Mouse (Mus musculus) gastrocnemius, postnatal 10 days (tissue): ENCODE results near the gene 4930447C04Rik. TPM values are rescaled to one million over a fixed set of nuclear protein-coding genes. Genes with fewer than 3 reads are reported as not detected.

ENCODE experiments used
- DNase-seq: peaks from one replicate; pipeline ENCODE4 v3.0.0; 2021; ENCODE audit warnings: mixed read lengths
- total RNA-seq, 2 experiments: library from RNA; stranded (reverse); gene quantifications; 2 replicates each; pipeline ENCODE4 v1.2.3; 2021

The 4930447C04Rik gene
- total RNA-seq, 2 experiments from 2014 or later = 1.3 to 1.4 TPM

DNA sequence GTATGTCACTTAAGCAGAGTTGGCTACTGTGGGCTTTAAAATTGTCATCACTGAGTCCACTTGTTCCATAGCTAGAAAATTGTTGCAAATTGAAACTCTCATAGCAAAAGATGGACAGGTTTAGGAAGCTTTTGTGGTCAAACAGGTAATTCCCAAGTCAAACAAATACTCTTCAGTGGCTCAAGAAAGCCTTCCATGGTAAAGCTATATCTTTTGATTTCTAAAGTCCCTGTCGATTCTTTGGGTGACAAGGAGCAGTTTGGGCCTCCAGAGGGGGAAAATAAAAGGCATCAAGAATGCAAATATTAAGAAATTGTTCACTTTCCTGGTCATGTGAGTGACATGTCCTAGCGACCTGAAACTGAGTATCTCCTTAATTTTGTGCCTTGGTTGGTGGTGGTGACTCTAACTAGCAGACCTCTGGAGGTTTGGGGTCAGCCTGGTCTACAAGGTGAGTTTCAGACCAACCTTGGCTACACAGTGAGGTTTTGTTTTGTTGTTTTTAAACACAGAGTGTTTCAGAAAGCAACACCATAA lies 3.1 kb upstream of the 4930447C04Rik start:
- no peak for DNase-seq

- no peak for DNase-seq
These were observed 1.6 kb upstream of the 4930447C04Rik start for GRCm38 (mm10) chr12:72942171-72942570.

DNA sequence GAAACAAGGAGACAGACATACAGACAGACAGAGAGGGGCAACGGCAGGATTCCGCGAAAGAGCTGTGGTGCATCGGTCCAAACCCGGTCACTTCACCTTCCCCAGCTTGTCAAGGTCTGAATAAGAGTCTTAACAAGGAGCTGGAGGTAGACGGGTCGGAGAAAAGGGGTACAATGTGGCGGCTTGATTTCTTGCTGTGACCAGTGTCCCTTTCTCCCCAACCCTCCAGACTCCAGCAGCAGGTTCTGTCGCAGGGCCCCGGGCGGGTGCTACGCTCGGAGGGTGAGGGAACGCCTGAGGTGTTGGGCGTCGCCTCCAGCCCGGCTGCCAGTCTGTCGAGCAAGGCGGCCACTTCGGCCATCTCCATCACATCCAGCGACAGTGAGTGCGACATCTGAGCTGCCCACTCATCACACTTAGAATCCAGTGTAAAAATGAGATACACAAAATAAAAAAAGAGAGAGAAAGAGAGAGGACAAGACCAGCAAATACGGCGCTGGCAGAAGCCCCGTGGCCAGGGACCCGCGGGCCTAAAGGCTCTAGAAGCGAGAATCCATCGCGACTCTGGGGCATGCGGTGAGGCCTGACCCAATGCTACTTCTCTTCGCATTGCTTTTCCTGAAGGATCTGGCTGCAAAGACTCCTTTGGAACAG lies 951 bp upstream of the 4930447C04Rik start:
- no peak for DNase-seq

GRCm38 (mm10) chr12:72940822-72941397 lies 336 bp upstream of the 4930447C04Rik start:
- no peak for DNase-seq

DNA sequence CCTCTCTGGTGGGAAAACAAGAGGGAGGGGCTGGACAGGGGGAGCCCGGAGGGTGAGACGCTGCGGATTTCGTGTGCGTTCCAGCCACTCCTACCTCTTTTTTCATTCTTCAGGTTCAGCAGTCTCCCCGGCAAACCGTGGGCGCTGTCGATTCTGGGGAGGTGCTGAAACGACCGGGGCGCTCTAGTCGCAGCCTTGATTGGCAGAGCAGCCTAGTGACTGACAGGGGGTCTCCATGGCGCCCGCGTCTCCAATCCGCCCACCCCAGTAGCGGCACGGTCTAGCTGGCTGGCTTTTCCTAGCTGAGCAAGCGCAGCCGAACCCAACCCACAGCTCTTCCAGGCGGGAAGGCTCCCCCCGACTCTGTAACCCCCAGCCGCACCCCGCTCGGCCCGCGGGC lies 958 bp downstream of the 4930447C04Rik start, which contains the start of gene Six6:
Gene Six6 (plus strand): TSS at position 277 of the 400 bp plus-strand sequence.
- peak; percentile 18 for DNase-seq

GRCm38 (mm10) chr12:72938600-72939490 lies 1.7 kb downstream of the 4930447C04Rik start:
- no peak for DNase-seq

DNA sequence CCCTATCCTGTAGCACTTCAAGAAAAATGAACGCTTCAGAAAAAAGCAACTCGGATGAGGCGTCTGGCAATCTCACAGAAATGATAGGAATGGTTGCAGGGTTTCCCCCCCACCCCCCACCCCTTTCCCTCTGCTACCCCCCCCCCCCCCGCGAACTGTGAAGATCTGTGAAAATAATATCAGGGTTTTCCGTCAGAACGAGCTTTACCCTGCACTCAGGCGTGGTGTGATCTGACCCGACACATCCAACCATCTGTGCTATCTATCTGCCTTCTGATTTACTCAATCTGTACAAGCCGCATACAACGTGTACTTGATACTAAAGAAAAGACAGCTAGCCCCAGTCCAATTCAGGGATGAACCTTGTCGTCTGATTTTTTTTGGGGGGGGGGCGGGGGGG lies 2.4 kb downstream of the 4930447C04Rik start:
- no peak for DNase-seq

GRCm38 (mm10) chr12:72937537-72938120 lies 2.9 kb downstream of the 4930447C04Rik start:
- no peak for DNase-seq

GRCm38 (mm10) chr12:72936751-72937150 lies 3.8 kb downstream of the 4930447C04Rik start:
- DNase-seq = no peak

- peak; percentile 47 for DNase-seq
These were observed 23.2 kb downstream of the 4930447C04Rik start for GRCm38 (mm10) chr12:72917159-72917993.

DNA sequence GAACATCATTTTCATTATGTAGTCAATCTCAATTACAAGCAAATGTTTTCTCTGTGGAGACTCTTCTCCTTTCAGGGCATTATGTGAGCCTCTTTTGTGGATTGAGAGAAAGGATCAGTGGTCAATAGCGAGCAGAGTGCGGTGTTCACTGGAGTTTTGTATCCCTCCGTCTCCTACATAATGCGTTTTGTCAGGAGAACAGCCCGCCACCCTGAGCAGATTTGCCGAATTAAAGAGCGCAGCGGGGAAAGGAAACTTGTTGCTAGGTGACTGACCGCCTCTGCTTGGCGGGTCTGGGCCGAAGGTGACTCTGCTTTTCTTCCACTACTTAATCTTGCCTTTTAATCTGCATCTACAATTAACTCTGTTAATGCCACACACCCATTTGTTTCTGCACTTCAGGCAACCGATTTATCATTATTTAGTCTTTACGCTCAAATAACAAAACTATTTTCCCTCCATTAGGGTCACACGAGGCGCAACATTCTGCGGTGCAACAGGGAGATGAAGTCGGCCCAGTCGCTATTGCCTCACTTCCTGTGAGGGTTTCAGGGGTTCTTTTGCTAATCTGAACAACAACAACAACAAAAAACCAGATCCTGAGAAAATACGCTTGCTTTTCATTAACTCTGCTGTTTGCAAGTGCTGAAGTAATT lies 86.1 kb downstream of the 4930447C04Rik start:
- no peak for DNase-seq

GRCm38 (mm10) chr12:72853406-72854076 lies 87.0 kb downstream of the 4930447C04Rik start:
- no peak for DNase-seq

DNA sequence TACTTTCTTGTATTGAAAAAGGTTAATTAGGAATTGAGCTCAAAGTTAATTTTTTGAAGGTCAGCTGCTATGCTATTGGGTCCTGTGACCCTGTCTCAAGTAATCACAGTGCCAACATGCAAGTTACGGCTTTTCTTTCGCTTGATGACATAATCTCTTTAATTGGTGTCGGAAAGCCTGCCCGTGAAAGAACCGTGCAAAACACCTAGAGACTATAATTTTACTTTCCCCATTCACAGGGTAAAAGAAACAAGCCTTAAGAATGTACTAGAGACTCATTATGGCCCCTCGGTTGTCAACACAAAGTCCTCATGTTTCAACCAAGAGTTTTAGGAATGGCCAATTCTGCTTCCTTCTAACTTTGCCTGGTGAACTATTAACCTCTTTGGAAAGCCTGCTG lies 88.3 kb downstream of the 4930447C04Rik start:
- no peak for DNase-seq

- no peak for DNase-seq
These were observed 90.4 kb downstream of the 4930447C04Rik start for GRCm38 (mm10) chr12:72850146-72850545.

GRCm38 (mm10) chr12:72847725-72848124 lies 92.8 kb downstream of the 4930447C04Rik start:
- DNase-seq = peak; percentile 39

- no peak for DNase-seq
These were observed 94.6 kb downstream of the 4930447C04Rik start for GRCm38 (mm10) chr12:72845946-72846345.

DNA sequence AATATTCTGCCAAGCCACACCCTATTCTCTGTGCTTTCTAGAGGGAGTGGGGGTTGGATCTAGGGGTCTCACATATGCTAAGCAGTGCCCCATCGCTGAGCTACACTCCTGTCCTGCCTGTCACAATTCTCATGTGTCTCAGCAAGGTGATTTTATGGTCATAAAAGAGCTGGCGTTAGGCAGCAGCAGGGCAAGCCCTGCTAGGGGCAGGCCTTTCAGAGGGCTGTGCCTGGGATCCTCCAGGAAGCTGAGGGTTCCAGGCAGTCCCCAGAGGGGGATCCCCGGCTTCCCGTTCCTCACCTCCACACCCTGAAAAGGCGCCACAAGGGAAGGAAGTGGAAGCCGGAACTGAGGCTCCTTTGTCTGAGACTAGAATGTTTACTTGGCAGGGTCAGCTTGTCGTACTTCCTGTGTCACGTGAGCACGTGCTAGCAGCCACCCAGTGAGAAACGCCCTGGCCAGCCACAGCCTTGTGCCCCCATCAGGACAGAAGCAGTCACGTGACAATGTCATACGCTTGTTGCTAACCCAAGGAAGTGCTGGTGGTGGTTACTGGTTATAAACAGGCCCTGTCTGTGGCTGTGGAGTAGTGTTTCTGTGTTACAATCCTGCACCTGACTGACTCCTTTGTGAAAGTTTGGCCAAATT lies 96.5 kb downstream of the 4930447C04Rik start:
- DNase-seq = peak; percentile 41

DNA sequence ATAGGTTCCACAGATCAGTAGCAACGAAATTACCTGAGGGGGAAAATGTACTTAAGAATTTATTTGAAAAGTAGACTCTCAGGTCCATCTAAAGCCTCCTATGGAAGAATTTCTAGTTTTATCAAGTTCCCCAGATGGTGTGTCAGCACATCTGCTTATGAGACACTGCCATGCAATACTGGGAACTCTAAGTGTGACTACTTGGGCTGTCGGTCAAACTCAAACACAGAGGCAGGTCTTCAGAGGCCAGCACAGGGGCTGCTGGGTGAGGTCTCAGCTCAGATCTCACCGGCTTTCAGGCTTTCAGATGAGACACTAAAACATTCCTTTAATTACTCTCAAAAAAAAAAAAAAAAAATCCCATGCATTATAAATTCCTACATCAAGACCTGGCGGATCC lies 97.0 kb downstream of the 4930447C04Rik start:
- no peak for DNase-seq

- no peak for DNase-seq
These were observed 97.4 kb downstream of the 4930447C04Rik start for GRCm38 (mm10) chr12:72843135-72843534.

DNA sequence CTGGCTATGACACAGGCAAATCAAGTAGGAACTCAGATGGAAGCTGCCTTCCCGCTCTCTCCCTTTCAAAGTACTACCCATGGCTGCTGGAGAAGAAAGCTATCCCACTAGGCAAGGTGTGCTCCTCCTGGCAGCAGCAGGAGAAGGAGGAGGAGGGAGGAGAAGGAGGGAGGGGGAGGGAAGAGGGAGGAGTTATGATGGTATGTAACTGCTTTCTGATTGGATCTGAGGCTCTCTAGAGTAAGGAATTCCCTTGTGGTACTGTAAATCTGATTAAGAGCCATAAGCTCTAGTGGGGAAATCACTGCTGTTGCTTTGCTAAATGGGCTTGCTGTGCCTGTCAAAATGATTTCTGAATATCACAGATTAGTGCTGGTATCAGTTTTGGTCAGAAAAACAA lies 99.1 kb downstream of the 4930447C04Rik start:
- DNase-seq = no peak
